Mouse (Mus musculus): ENCODE measurements around the gene Ptgis.

Gene Ptgis

GRCm38 (mm10) chr2:167155541-167155973 lies 84.8 kb downstream of the Ptgis start:
- no peak for DNase-seq (ENCODE audit: low spot score in 2 of 2)

GRCm38 (mm10) chr2:167150880-167151279 lies 89.5 kb downstream of the Ptgis start:
- no peak for DNase-seq (ENCODE audit: low spot score in 2 of 2)

GRCm38 (mm10) chr2:167150135-167150534 lies 90.3 kb downstream of the Ptgis start:
- no peak for DNase-seq (ENCODE audit: low spot score in 2 of 2)

- DNase-seq (ENCODE audit: low spot score in 2 of 2): no peak
These were observed 91.4 kb downstream of the Ptgis start for GRCm38 (mm10) chr2:167149035-167149434.

GRCm38 (mm10) chr2:167147708-167148107 lies 92.7 kb downstream of the Ptgis start:
- no peak for DNase-seq (ENCODE audit: low spot score in 2 of 2)

- DNase-seq (ENCODE audit: low spot score in 2 of 2): peak in 1 of 2 experiments; percentile 58
These were observed 94.5 kb downstream of the Ptgis start for GRCm38 (mm10) chr2:167145904-167146303.

- no peak for DNase-seq (ENCODE audit: low spot score in 2 of 2)
These were observed 95.7 kb downstream of the Ptgis start for GRCm38 (mm10) chr2:167144439-167145307.

GRCm38 (mm10) chr2:167143914-167144313 lies 96.5 kb downstream of the Ptgis start:
- DNase-seq (ENCODE audit: low spot score in 2 of 2): no peak

- no peak for DNase-seq (ENCODE audit: low spot score in 2 of 2)
These were observed 98.1 kb downstream of the Ptgis start for GRCm38 (mm10) chr2:167142282-167142681.

- no peak for DNase-seq (ENCODE audit: low spot score in 2 of 2)
These were observed 98.6 kb downstream of the Ptgis start for GRCm38 (mm10) chr2:167141810-167142209.

All from spleen, postnatal 10 days (tissue).